In the genomic region with DNA sequence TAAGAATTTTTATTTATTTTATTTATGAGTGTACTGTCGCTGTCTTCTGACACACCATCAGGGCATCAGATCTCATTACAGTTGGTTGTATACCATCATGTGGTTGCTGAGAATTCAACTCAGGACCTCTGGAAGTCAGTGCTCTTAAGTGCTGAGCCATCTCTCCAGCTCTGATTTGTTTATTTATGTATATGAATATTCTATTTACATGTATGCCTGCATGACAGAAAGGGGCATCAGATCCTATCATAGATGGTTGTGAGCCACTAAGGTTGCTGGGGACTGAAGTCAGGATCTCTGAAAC, we compare ENCODE assay signal across 11 mouse cellular contexts. TPM values are rescaled to one million over a fixed set of nuclear protein-coding genes. Genes with fewer than 3 reads are reported as not detected.
DNase-seq lines count a peak whose midpoint lies in the region; ATAC-seq lines count a peak whose summit lies in the region.
"Had no signal": no experiment of that assay in that cellular context is flagged by ENCODE, and none has a peak within 500 bp of the region (broad histone marks: within the 10 kb centered on the region; RNA-seq: fewer than 3 reads in every experiment).

No protein-coding gene starts in this region.

- no peak overlapping the region for H3K9ac ChIP-seq in heart, embryonic 12.5 days
- no peak overlapping the region for H3K9ac ChIP-seq in liver, embryonic 15.5 days
- no peak overlapping the region for H3K9ac ChIP-seq in stomach, embryonic 15.5 days

- peaks cover 5% of the 10 kb centered on the region for H3K4me1 ChIP-seq in heart, embryonic 12.5 days (replicated peaks)
- H3K4me1 ChIP-seq in megakaryocyte, embryonic 14.5 days, result peaks cover 51% of the 10 kb centered on the region
- peaks cover 22% of the 10 kb centered on the region for H3K4me1 ChIP-seq in liver, embryonic 15.5 days (replicated peaks)
- H3K4me1 ChIP-seq in stomach, embryonic 15.5 days, result peaks cover 9% of the 10 kb centered on the region

- peaks cover 34% of the 10 kb centered on the region for H3K36me3 ChIP-seq in heart, embryonic 12.5 days
- peaks cover 39% of the 10 kb centered on the region for H3K36me3 ChIP-seq in megakaryocyte, embryonic 14.5 days (replicated peaks; ENCODE audit: low read length)
- peaks cover 30% of the 10 kb centered on the region for H3K36me3 ChIP-seq in liver, embryonic 15.5 days (replicated peaks)
- no peaks in the 10 kb centered on the region for H3K36me3 ChIP-seq in stomach, embryonic 15.5 days

- no peaks in the 10 kb centered on the region for H3K27me3 ChIP-seq in heart, embryonic 12.5 days (replicated peaks)
- H3K27me3 ChIP-seq in megakaryocyte, embryonic 14.5 days (replicated peaks), result no peaks in the 10 kb centered on the region
- H3K27me3 ChIP-seq in liver, embryonic 15.5 days, result no peaks in the 10 kb centered on the region
- H3K27me3 ChIP-seq in stomach, embryonic 15.5 days (replicated peaks), result no peaks in the 10 kb centered on the region

- peak overlapping the region; percentile 90; the same call in 1 of the 2 replicates for H3K4me2 ChIP-seq in heart, embryonic 12.5 days
- H3K4me2 ChIP-seq in liver, embryonic 15.5 days, result peak overlapping the region; percentile 87
- peak overlapping the region; percentile 88; the same call in 1 of the 2 replicates for H3K4me2 ChIP-seq in stomach, embryonic 15.5 days

- H3K4me3 ChIP-seq in heart, embryonic 12.5 days, result no peak overlapping the region
- H3K4me3 ChIP-seq in megakaryocyte, embryonic 14.5 days (replicated peaks), result peak overlapping the region; percentile 33
- no peak overlapping the region for H3K4me3 ChIP-seq in liver, embryonic 15.5 days (replicated peaks)
- no peak overlapping the region; the same call in 1 of the 2 replicates for H3K4me3 ChIP-seq in stomach, embryonic 15.5 days (replicated peaks)

- no peak for DNase-seq in heart, adult 9 months (ENCODE audit: low spot score in 2 of 2)
- no peak for DNase-seq in urinary bladder, postnatal 10 days (ENCODE audit: low spot score)
- no peak for DNase-seq in adrenal gland, adult 8-10 months

- H3K9me3 ChIP-seq in heart, embryonic 12.5 days (replicated peaks), result no peaks in the 10 kb centered on the region
- no peaks in the 10 kb centered on the region for H3K9me3 ChIP-seq in megakaryocyte, embryonic 14.5 days
- no peaks in the 10 kb centered on the region for H3K9me3 ChIP-seq in liver, embryonic 15.5 days (replicated peaks)
- no peaks in the 10 kb centered on the region for H3K9me3 ChIP-seq in stomach, embryonic 15.5 days

- WGBS in heart, embryonic 12.5 days, result 3% methylated on average over 1 of the region's 1 CpGs
- WGBS in liver, embryonic 15.5 days (ENCODE audit: insufficient replicate concordance), result 4% methylated on average over 1 of the region's 1 CpGs
- 6% methylated on average over 1 of the region's 1 CpGs for WGBS in stomach, embryonic 15.5 days

- H3K27ac ChIP-seq in heart, embryonic 12.5 days (ENCODE audit: poor library complexity, severe bottlenecking), result no peak overlapping the region
- H3K27ac ChIP-seq in liver, embryonic 15.5 days (replicated peaks), result no peak overlapping the region
- H3K27ac ChIP-seq in stomach, embryonic 15.5 days, result no peak overlapping the region

- no peak for ATAC-seq in heart, embryonic 12.5 days (ENCODE audit: insufficient number of reproducible peaks, low FRiP score)
- no peak for ATAC-seq in megakaryocyte, adult 5-6 weeks (ENCODE audit: poor library complexity, severe bottlenecking)
- no peak for ATAC-seq in liver, embryonic 15.5 days (ENCODE audit: insufficient read depth)
- ATAC-seq in stomach, embryonic 15.5 days (ENCODE audit: insufficient read depth, low FRiP score, low read depth), result no peak

RNA-seq across cellular contexts. Expression of gene Tmem101, which starts 0.5 kb away (rescaled TPM):
- polyA plus RNA-seq in heart, embryonic 12.5 days (2016; fragmentation: Nextera tagmentation; extraction: Ambion mirVana), result 36.8 and 37.6 TPM in 2 replicates
- polyA plus RNA-seq in megakaryocyte, embryonic 14.5 days (2012; ENCODE audit: insufficient read depth, low replicate concordance), result 13.5 TPM in 1 of 2 replicates, not detected in the other
- 7.9 and 8.4 TPM in 2 replicates for total RNA-seq in megakaryocyte, adult 5-6 weeks (2015)
- total RNA-seq in megakaryocyte, adult 5-6 weeks (2017), result 12.5 and 16.3 TPM in 2 replicates
- 9.6 and 12.0 TPM in 2 replicates for polyA plus RNA-seq in liver, embryonic 15.5 days (2015; fragmentation: Nextera tagmentation; extraction: Ambion mirVana)
- 28.0 and 28.3 TPM in 2 replicates for polyA plus RNA-seq in stomach, embryonic 15.5 days (2015; fragmentation: Nextera tagmentation; extraction: Ambion mirVana)
- total RNA-seq in adrenal gland, adult 8-10 months (2022), result 10 to 100 TPM; 18.0 to 21.8 (median 19.7) TPM

RNA-seq across cellular contexts. Expression of gene Nags, which starts 11.4 kb away (rescaled TPM):
- 0.11 TPM in 1 of 2 replicates, not detected in the other for polyA plus RNA-seq in heart, embryonic 12.5 days (2016; fragmentation: Nextera tagmentation; extraction: Ambion mirVana)
- not detected in 2 replicates for polyA plus RNA-seq in megakaryocyte, embryonic 14.5 days (2012; ENCODE audit: insufficient read depth, low replicate concordance)
- total RNA-seq in megakaryocyte, adult 5-6 weeks (2015), result not detected in 2 replicates
- not detected in 2 replicates for total RNA-seq in megakaryocyte, adult 5-6 weeks (2017)
- polyA plus RNA-seq in liver, embryonic 15.5 days (2015; fragmentation: Nextera tagmentation; extraction: Ambion mirVana), result 16.5 and 18.2 TPM in 2 replicates
- 6.2 and 6.5 TPM in 2 replicates for polyA plus RNA-seq in stomach, embryonic 15.5 days (2015; fragmentation: Nextera tagmentation; extraction: Ambion mirVana)
- 1 to 10 TPM in 2 of 4 experiments, under 1 TPM in 2; 0.20 to 3.0 (median 1.6) TPM for total RNA-seq in adrenal gland, adult 8-10 months (2022)
- polyA plus RNA-seq: C2C12 had no signal

RNA-seq across cellular contexts. Expression of gene Lsm12, which starts 28.4 kb away (rescaled TPM):
- polyA plus RNA-seq in heart, embryonic 12.5 days (2016; fragmentation: Nextera tagmentation; extraction: Ambion mirVana), result 90.9 and 94.3 TPM in 2 replicates
- polyA plus RNA-seq in megakaryocyte, embryonic 14.5 days (2012; ENCODE audit: insufficient read depth, low replicate concordance), result 36.7 and 120 TPM in 2 replicates
- 81.3 and 83.9 TPM in 2 replicates for total RNA-seq in megakaryocyte, adult 5-6 weeks (2015)
- 43.0 and 46.5 TPM in 2 replicates for total RNA-seq in megakaryocyte, adult 5-6 weeks (2017)
- 51.4 and 70.3 TPM in 2 replicates for polyA plus RNA-seq in liver, embryonic 15.5 days (2015; fragmentation: Nextera tagmentation; extraction: Ambion mirVana)
- 110 and 112 TPM in 2 replicates for polyA plus RNA-seq in stomach, embryonic 15.5 days (2015; fragmentation: Nextera tagmentation; extraction: Ambion mirVana)
- total RNA-seq in adrenal gland, adult 8-10 months (2022), result 10 to 100 TPM; 67.2 to 86.9 (median 81.0) TPM

RNA-seq across cellular contexts. Expression of gene G6pc3, which starts 32.7 kb away (rescaled TPM):
- polyA plus RNA-seq in heart, embryonic 12.5 days (2016; fragmentation: Nextera tagmentation; extraction: Ambion mirVana), result 27.1 and 28.0 TPM in 2 replicates
- 32.9 and 73.3 TPM in 2 replicates for polyA plus RNA-seq in megakaryocyte, embryonic 14.5 days (2012; ENCODE audit: insufficient read depth, low replicate concordance)
- total RNA-seq in megakaryocyte, adult 5-6 weeks (2015), result 23.4 and 23.8 TPM in 2 replicates
- 14.7 and 19.1 TPM in 2 replicates for total RNA-seq in megakaryocyte, adult 5-6 weeks (2017)
- polyA plus RNA-seq in liver, embryonic 15.5 days (2015; fragmentation: Nextera tagmentation; extraction: Ambion mirVana), result 8.2 and 8.8 TPM in 2 replicates
- polyA plus RNA-seq in stomach, embryonic 15.5 days (2015; fragmentation: Nextera tagmentation; extraction: Ambion mirVana), result 29.6 and 32.1 TPM in 2 replicates
- total RNA-seq in adrenal gland, adult 8-10 months (2022), result 100 to 1,000 TPM; 143 to 173 (median 158) TPM

RNA-seq across cellular contexts. Expression of gene Pyy, which starts 49.1 kb away (rescaled TPM):
- polyA plus RNA-seq in heart, embryonic 12.5 days (2016; fragmentation: Nextera tagmentation; extraction: Ambion mirVana), result not detected in 2 replicates
- not detected in 2 replicates for polyA plus RNA-seq in megakaryocyte, embryonic 14.5 days (2012; ENCODE audit: insufficient read depth, low replicate concordance)
- total RNA-seq in megakaryocyte, adult 5-6 weeks (2015), result not detected in 2 replicates
- total RNA-seq in megakaryocyte, adult 5-6 weeks (2017), result not detected in 2 replicates
- 0.29 and 0.71 TPM in 2 replicates for polyA plus RNA-seq in liver, embryonic 15.5 days (2015; fragmentation: Nextera tagmentation; extraction: Ambion mirVana)
- 65.1 and 89.6 TPM in 2 replicates for polyA plus RNA-seq in stomach, embryonic 15.5 days (2015; fragmentation: Nextera tagmentation; extraction: Ambion mirVana)
- total RNA-seq in adrenal gland, adult 8-10 months (2022), result not detected
- total RNA-seq: left cerebral cortex, adult 8-10 months had no signal
- polyA plus RNA-seq: C2C12; kidney, adult 2 months had no signal
